Mouse (Mus musculus): ENCODE results near the gene Nmnat1. TPM values are rescaled to one million over a fixed set of nuclear protein-coding genes. Genes with fewer than 3 reads are reported as not detected.
A peak's percentile ranks its signal among the peaks of the same experiment; 100 is the strongest.
"Not testable (repeated sequence)": the region's sequence is repeated elsewhere in the genome, so short reads cannot be mapped to it uniquely, and the experiment has no call there.

Gene Nmnat1
- polyA plus RNA-seq, 1 experiment, result 21.9 TPM

DNA sequence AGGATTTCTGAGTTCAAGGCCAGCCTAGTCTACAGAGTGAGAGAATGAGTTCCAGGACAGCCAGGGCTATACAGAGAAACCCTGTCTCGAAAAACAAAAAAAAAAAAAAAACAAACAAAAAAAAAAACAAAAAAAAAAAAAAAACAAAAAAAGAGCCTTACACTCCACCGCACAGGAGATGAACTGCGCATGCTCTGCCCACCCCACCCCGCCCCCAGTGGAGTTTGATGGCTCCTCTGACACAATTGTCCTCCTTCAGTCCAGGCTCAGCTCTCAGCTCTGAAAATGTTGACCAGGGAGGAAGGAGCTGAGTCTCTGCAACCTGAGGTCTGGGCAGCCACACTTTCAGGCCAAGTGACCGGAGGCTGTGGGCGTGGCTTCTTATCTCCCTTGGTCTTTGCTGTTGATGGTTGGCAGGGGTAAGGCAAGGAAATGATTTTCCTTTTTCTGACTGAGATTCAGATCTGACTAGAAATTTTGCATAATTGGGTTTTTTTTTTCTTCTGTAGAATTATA lies 21.5 kb downstream of the Nmnat1 start:
- Histone ChIP-seq H3K27me3 (replicated peaks; ENCODE audit: control insufficient read depth, insufficient read depth, low read length) (no peaks in the 10 kb centered on the region), H3K4me1 (ENCODE audit: control insufficient read depth, insufficient read depth, low read length) (no peaks in the 10 kb centered on the region), H3K27ac (ENCODE audit: insufficient read depth, low read depth, low read length) (no peak overlapping the region), H3K4me3 (ENCODE audit: insufficient read depth, low read depth, low read length) (no peak overlapping the region), H3K36me3 (ENCODE audit: control insufficient read depth, insufficient read depth, low read length) (no peaks in the 10 kb centered on the region; the same call in 1 of the 2 replicates)
- WGBS, result 63% methylated on average over 6 of the region's 6 CpGs
- no peak for DNase-seq
- TF ChIP-seq POLR2A (IDR thresholded peaks at IDR 0.05; ENCODE audit: low read depth, low read length) (no peak), CTCF (conservative IDR thresholded peaks at IDR 0.05; ENCODE audit: insufficient read depth, insufficient read length, low read depth, low read length) (no peak)

DNA sequence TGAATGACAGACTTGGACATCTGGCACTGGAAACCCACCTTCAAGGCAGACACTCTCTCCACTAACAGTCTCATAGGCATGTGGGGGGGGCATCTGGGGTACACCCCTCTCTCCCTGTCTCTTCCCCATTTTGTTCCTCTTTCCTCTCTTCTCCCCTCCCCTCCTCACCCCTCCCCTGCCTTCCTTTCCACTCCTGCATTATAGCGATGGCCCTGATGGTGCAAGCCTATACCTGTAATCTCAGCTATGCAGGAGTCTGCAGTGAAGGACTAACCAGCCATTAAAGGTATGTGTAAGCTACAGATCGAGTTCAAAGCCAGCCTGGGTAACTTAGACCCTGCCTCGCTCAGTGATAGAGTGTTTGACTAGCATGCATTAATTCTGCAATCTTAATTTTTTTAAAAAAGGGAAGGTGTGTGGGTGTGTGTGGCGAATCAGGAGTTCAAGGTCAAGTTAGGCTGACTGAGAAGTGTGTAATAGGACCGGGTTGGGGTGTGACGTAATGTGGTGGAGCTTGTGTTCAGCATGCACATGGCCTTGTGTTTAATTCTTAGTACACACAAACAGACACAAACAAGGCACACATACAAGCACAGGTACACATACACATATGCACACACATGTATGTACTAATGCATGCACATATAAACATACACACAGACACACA lies 22.6 kb downstream of the Nmnat1 start:
- no peaks in the 10 kb centered on the region for H3K36me3 ChIP-seq (ENCODE audit: control insufficient read depth, insufficient read depth, low read length)
- 79% methylated on average over 6 of the region's 6 CpGs for WGBS
- H3K27me3 ChIP-seq (replicated peaks; ENCODE audit: control insufficient read depth, insufficient read depth, low read length), result no peaks in the 10 kb centered on the region
- H3K4me1 ChIP-seq (ENCODE audit: control insufficient read depth, insufficient read depth, low read length), result no peaks in the 10 kb centered on the region
- no peak overlapping the region for H3K4me3 ChIP-seq (ENCODE audit: insufficient read depth, low read depth, low read length)
- no peak for DNase-seq
- no peak overlapping the region for H3K27ac ChIP-seq (ENCODE audit: insufficient read depth, low read depth, low read length)
- no peak for TF ChIP-seq CTCF (conservative IDR thresholded peaks at IDR 0.05; ENCODE audit: insufficient read depth, insufficient read length, low read depth, low read length)
- no peak for TF ChIP-seq POLR2A (IDR thresholded peaks at IDR 0.05; ENCODE audit: low read depth, low read length)

DNA sequence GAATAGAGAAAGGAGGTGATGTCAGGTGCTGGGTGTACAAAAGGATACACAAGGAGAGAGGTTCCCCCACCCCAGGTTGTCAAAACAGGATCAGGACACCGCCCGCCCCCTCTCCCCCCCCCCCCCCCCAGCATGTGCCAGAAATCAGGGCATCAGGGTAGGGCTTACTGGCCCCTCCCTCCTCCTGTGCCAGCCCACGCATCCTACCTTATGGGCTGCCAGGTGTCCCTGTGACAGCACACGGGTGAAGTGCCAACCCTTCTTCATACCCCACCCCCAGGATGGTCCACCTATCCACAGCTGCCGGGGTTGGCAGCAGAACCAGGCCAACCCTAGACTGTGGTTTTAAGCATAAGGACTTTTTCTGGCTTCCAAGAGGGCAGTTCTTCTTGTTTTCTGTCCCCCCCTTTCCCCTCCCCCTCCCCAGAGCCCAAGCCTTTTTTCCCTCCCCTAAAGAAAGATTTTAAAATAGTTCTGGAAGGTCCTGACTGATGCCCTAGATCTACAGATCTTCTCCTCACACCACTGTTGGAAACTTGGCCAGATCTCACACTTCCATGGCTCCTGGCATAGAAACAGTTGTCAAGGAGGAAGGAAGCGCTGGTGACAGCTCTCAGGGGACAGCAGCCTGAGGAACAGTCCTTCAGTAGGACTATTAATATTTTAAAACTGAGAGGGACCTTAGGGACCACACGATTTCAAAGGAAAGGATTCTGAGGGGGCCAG lies 23.3 kb downstream of the Nmnat1 start:
- no peak for TF ChIP-seq POLR2A (IDR thresholded peaks at IDR 0.05; ENCODE audit: low read depth, low read length)
- no peak for TF ChIP-seq CTCF (conservative IDR thresholded peaks at IDR 0.05; ENCODE audit: insufficient read depth, insufficient read length, low read depth, low read length)
- WGBS, result 57% methylated on average over 7 of the region's 7 CpGs
- H3K36me3 ChIP-seq (ENCODE audit: control insufficient read depth, insufficient read depth, low read length), result no peaks in the 10 kb centered on the region
- no peaks in the 10 kb centered on the region for H3K27me3 ChIP-seq (replicated peaks; ENCODE audit: control insufficient read depth, insufficient read depth, low read length)
- H3K4me3 ChIP-seq (ENCODE audit: insufficient read depth, low read depth, low read length), result no peak overlapping the region
- H3K4me1 ChIP-seq (ENCODE audit: control insufficient read depth, insufficient read depth, low read length), result no peaks in the 10 kb centered on the region
- no peak overlapping the region for H3K27ac ChIP-seq (ENCODE audit: insufficient read depth, low read depth, low read length)
- DNase-seq, result peak; percentile 56

DNA sequence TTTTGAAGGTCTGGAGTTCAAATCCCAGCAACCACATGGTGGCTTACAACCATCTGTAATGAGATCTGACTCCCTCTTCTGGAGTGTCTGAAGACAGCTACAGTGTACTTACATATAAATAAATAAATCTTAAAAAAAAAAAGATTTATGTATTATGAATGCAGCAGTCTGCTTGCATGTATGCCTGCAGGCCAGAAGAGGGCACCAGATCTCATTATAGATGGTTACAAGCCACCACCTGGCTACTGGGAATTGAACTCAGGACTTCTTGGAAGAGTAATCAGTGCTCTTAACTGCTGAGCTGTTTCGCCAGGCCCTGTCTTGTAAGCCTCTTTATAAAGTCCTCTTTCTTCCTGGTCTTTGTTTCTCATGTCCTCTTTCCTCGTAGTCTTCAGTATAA lies 24.5 kb downstream of the Nmnat1 start:
- not testable (repeated sequence) for H3K4me3 ChIP-seq (ENCODE audit: insufficient read depth, low read depth, low read length); H3K27ac ChIP-seq (ENCODE audit: insufficient read depth, low read depth, low read length); H3K36me3 ChIP-seq (ENCODE audit: control insufficient read depth, insufficient read depth, low read length); DNase-seq; H3K4me1 ChIP-seq (ENCODE audit: control insufficient read depth, insufficient read depth, low read length); H3K27me3 ChIP-seq (replicated peaks; ENCODE audit: control insufficient read depth, insufficient read depth, low read length)
- WGBS, result 95% methylated on average over 2 of the region's 2 CpGs
- 0 out of 2 replicates have a peak, but pooled peaks have one; percentile 27 for TF ChIP-seq CTCF (conservative IDR thresholded peaks at IDR 0.05; ENCODE audit: insufficient read depth, insufficient read length, low read depth, low read length)

DNA sequence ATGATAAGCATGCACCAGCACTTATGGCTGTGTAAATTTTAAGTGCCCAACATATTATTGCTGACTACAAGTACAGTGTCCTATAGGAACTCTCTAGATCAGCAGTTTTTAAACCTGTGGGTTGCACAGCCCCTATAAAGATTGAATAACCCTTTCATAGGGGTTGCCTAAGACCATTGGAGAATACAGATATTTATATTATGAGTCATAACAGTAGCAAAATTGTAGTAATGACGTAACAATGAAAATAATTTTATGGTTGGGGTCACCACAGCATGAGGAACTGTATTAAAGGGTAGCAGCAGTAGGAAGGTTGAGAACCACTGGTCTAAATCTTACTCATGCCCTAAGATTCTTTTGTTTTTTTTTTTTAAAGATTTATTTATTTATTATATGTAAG lies 25.6 kb downstream of the Nmnat1 start:
- TF ChIP-seq POLR2A (IDR thresholded peaks at IDR 0.05; ENCODE audit: low read depth, low read length) (no peak), CTCF (conservative IDR thresholded peaks at IDR 0.05; ENCODE audit: insufficient read depth, insufficient read length, low read depth, low read length) (no peak)
- Histone ChIP-seq H3K4me3 (ENCODE audit: insufficient read depth, low read depth, low read length) (no peak overlapping the region), H3K4me1 (ENCODE audit: control insufficient read depth, insufficient read depth, low read length) (no peaks in the 10 kb centered on the region), H3K36me3 (ENCODE audit: control insufficient read depth, insufficient read depth, low read length) (no peaks in the 10 kb centered on the region), H3K27ac (ENCODE audit: insufficient read depth, low read depth, low read length) (no peak overlapping the region), H3K27me3 (replicated peaks; ENCODE audit: control insufficient read depth, insufficient read depth, low read length) (no peaks in the 10 kb centered on the region)
- WGBS, result 88% methylated on average over 1 of the region's 1 CpGs
- no peak for DNase-seq

DNA sequence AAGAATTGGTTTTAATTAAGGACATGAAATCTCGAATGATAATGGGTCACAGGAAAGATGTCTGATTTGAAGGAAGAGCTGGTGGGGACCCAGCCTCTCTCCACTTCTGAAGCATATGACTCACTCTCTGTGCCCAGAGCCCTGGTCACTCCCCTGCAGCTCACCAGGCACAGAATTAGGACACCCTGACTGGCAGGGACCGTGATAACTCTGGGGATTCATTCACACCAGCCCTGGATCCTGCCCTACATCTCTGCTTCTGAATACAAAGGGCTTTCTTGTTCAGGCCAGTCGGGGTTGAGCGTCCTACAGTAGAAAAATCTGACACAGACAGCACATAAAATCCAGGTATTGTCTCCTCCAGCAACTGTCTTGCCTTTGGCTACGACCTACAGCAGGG lies 26.5 kb downstream of the Nmnat1 start:
- no peaks in the 10 kb centered on the region for H3K4me1 ChIP-seq (ENCODE audit: control insufficient read depth, insufficient read depth, low read length)
- no peak overlapping the region for H3K27ac ChIP-seq (ENCODE audit: insufficient read depth, low read depth, low read length)
- no peaks in the 10 kb centered on the region for H3K36me3 ChIP-seq (ENCODE audit: control insufficient read depth, insufficient read depth, low read length)
- DNase-seq, result no peak
- H3K4me3 ChIP-seq (ENCODE audit: insufficient read depth, low read depth, low read length), result no peak overlapping the region
- 74% methylated on average over 5 of the region's 5 CpGs for WGBS
- no peaks in the 10 kb centered on the region for H3K27me3 ChIP-seq (replicated peaks; ENCODE audit: control insufficient read depth, insufficient read depth, low read length)
- TF ChIP-seq POLR2A (IDR thresholded peaks at IDR 0.05; ENCODE audit: low read depth, low read length), result no peak

DNA sequence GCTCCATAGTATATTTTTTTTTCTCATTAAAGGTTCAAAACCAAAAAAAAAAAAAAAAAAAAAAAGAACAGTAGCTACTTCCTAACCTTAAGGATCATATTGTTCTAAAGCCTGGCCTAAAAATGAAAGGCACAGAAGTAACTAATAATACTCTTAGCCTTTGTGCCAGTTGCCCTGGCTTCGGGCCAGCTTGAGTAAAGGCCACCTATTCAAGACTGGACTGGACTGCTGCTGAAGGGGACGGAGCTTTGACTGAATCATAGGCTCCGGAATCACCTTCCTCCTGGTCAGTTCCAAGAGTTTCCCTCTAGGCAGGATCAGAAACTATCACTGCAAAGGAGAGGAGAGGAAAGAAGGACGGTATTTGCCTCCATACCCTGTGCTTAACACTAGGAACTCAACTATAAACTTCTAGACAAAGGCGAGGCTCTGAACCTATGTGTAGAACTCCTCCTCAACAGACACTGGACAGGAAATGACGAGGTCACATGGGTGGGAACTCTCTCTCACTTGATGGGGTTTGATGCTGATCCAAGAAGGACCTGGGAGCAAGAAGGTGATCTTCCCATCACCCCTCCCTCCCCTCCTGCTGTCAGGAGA lies 27.1 kb downstream of the Nmnat1 start:
- Histone ChIP-seq H3K27ac (ENCODE audit: insufficient read depth, low read depth, low read length) (peak overlapping the region; percentile 68; the same call in 1 of the 2 replicates), H3K4me3 (ENCODE audit: insufficient read depth, low read depth, low read length) (no peak overlapping the region), H3K4me1 (ENCODE audit: control insufficient read depth, insufficient read depth, low read length) (no peaks in the 10 kb centered on the region), H3K27me3 (replicated peaks; ENCODE audit: control insufficient read depth, insufficient read depth, low read length) (no peaks in the 10 kb centered on the region), H3K36me3 (ENCODE audit: control insufficient read depth, insufficient read depth, low read length) (no peaks in the 10 kb centered on the region)
- WGBS, result 46% methylated on average over 6 of the region's 6 CpGs
- no peak for TF ChIP-seq POLR2A (IDR thresholded peaks at IDR 0.05; ENCODE audit: low read depth, low read length)
- TF ChIP-seq CTCF (conservative IDR thresholded peaks at IDR 0.05; ENCODE audit: insufficient read depth, insufficient read length, low read depth, low read length), result no peak
- peak; percentile 84 for DNase-seq

DNA sequence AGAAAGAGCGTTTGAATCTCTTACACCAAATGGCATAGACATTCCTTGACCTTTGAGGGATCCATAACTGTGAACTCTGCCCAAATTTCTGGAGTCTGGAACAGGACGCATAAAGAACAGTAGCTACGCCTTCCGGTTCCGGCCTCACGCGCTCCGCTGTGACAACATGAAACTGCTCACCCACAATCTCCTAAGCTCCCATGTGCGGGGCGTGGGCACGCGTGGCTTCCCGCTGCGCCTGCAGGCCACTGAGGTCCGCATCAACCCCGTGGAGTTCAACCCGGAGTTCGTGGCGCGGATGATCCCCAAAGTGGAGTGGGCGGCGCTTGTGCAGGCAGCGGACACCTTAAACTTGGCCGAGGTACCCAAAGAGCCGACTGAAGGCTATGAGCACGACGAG lies 27.8 kb downstream of the Nmnat1 start:
- 88% methylated on average over 27 of the region's 27 CpGs for WGBS
- not testable (repeated sequence) for H3K4me3 ChIP-seq (ENCODE audit: insufficient read depth, low read depth, low read length); H3K4me1 ChIP-seq (ENCODE audit: control insufficient read depth, insufficient read depth, low read length); DNase-seq; H3K27ac ChIP-seq (ENCODE audit: insufficient read depth, low read depth, low read length); H3K27me3 ChIP-seq (replicated peaks; ENCODE audit: control insufficient read depth, insufficient read depth, low read length); H3K36me3 ChIP-seq (ENCODE audit: control insufficient read depth, insufficient read depth, low read length)
